Mouse (Mus musculus) splenic B cell, adult 2 months (primary cell): Measurements from ENCODE around the gene Zfp874a.
"Not testable (repeated sequence)": the region's sequence is repeated elsewhere in the genome, so short reads cannot be mapped to it uniquely, and the experiment has no call there.

Experiments used
- DNase-seq: peaks from one replicate; pipeline ENCODE4 v3.0.0-alpha.2; 2011; ENCODE audit warnings: low read depth, low spot score
- H3K27me3 ChIP-seq: 2 replicates; pipeline ENCODE4 v1.6.1; 2012; ENCODE audit warnings: mild to moderate bottlenecking, low read length, moderate library complexity, mixed read lengths; ENCODE audit not compliant: control insufficient read depth, poor library complexity, insufficient read depth, severe bottlenecking
- H3K36me3 ChIP-seq: 2 replicates; pipeline ENCODE4 v1.6.1; 2012; ENCODE audit warnings: mild to moderate bottlenecking, low read length, moderate library complexity, mixed read lengths; ENCODE audit not compliant: control insufficient read depth, poor library complexity, insufficient read depth, severe bottlenecking

The Zfp874a gene

GRCm38 (mm10) chr13:67451172-67452020 is at the start of gene Zfp874a:
TSS of gene Zfp874a (minus strand) at chr13:67451624.
- no peaks in the 10 kb centered on the region for H3K36me3 ChIP-seq
- no peaks in the 10 kb centered on the region for H3K27me3 ChIP-seq
- peak; percentile 89 for DNase-seq

- no peaks in the 10 kb centered on the region for H3K36me3 ChIP-seq
- no peak for DNase-seq
- no peaks in the 10 kb centered on the region for H3K27me3 ChIP-seq
These were observed 49.5 kb upstream of the Zfp874a start for GRCm38 (mm10) chr13:67500908-67501307.

- H3K27me3 ChIP-seq, result no peaks in the 10 kb centered on the region
- peak; percentile 87 for DNase-seq
- H3K36me3 ChIP-seq, result no peaks in the 10 kb centered on the region
These were observed 48.8 kb upstream of the Zfp874a start, which contains the start of gene Zfp58 for GRCm38 (mm10) chr13:67500084-67500719. TSS of gene Zfp58 (minus strand) at chr13:67500555.

- DNase-seq, result no peak
- H3K27me3 ChIP-seq, result no peaks in the 10 kb centered on the region
These were observed 44.2 kb upstream of the Zfp874a start for GRCm38 (mm10) chr13:67495631-67496030.

GRCm38 (mm10) chr13:67484424-67484811 is 33.0 kb upstream of the Zfp874a start:
- Histone ChIP-seq H3K36me3 (peaks cover 5% of the 10 kb centered on the region; the same call in 1 of the 2 replicates), H3K27me3 (no peaks in the 10 kb centered on the region)
- no peak for DNase-seq

More at GRCm38 (mm10) chr13:67495631-67496030, 44.2 kb upstream of the Zfp874a start:
- peaks cover 16% of the 10 kb centered on the region for H3K36me3 ChIP-seq

- peak; percentile 91 for DNase-seq
- H3K27me3 ChIP-seq, result no peaks in the 10 kb centered on the region
- H3K36me3 ChIP-seq, result peaks cover 5% of the 10 kb centered on the region; the same call in 1 of the 2 replicates
These were observed 32.4 kb upstream of the Zfp874a start, which contains the start of gene Zfp874b for GRCm38 (mm10) chr13:67483625-67484423. TSS of gene Zfp874b (minus strand) at chr13:67484258.

- peak; percentile 6 for DNase-seq
These were observed 30.1 kb upstream of the Zfp874a start for GRCm38 (mm10) chr13:67481528-67481927.

GRCm38 (mm10) chr13:67469274-67469673 is 17.9 kb upstream of the Zfp874a start:
- no peak for DNase-seq
- Histone ChIP-seq H3K36me3 (peaks cover 5% of the 10 kb centered on the region; the same call in 1 of the 2 replicates), H3K27me3 (no peaks in the 10 kb centered on the region)

More at GRCm38 (mm10) chr13:67481528-67481927, 30.1 kb upstream of the Zfp874a start:
- Histone ChIP-seq H3K36me3 (peaks cover 7% of the 10 kb centered on the region; the same call in 1 of the 2 replicates), H3K27me3 (no peaks in the 10 kb centered on the region)

GRCm38 (mm10) chr13:67463506-67464185 is 12.2 kb upstream of the Zfp874a start:
- not testable (repeated sequence) for H3K36me3 ChIP-seq, H3K27me3 ChIP-seq
- DNase-seq, result peak; percentile 65

GRCm38 (mm10) chr13:67452021-67452309 is 541 bp upstream of the Zfp874a start:
- H3K27me3 ChIP-seq, result no peaks in the 10 kb centered on the region

GRCm38 (mm10) chr13:67437095-67437494 is 14.3 kb downstream of the Zfp874a start:
- not testable (repeated sequence) for H3K27me3 ChIP-seq, DNase-seq, H3K36me3 ChIP-seq

More at GRCm38 (mm10) chr13:67452021-67452309, 541 bp upstream of the Zfp874a start:
- DNase-seq, result no peak
- H3K36me3 ChIP-seq, result no peaks in the 10 kb centered on the region

- H3K36me3 ChIP-seq, result no peaks in the 10 kb centered on the region
- H3K27me3 ChIP-seq, result no peaks in the 10 kb centered on the region
- DNase-seq, result no peak
These were observed 23.3 kb downstream of the Zfp874a start for GRCm38 (mm10) chr13:67428116-67428515.

- not testable (repeated sequence) for H3K36me3 ChIP-seq, DNase-seq, H3K27me3 ChIP-seq
These were observed 25.7 kb downstream of the Zfp874a start for GRCm38 (mm10) chr13:67425699-67426098.

GRCm38 (mm10) chr13:67422532-67422931 is 28.9 kb downstream of the Zfp874a start:
- H3K36me3 ChIP-seq, DNase-seq: not testable (repeated sequence)

More at GRCm38 (mm10) chr13:67422532-67422931, 28.9 kb downstream of the Zfp874a start:
- not testable (repeated sequence) for H3K27me3 ChIP-seq
